Mouse (Mus musculus) activated CD4-positive, CD25-positive, alpha-beta regulatory T cell, adult 4 months (primary cell): ENCODE data around the gene Pde10a. TPM values are rescaled to one million over a fixed set of nuclear protein-coding genes. Genes with fewer than 3 reads are reported as not detected.

Source experiments
- ATAC-seq: one replicate; pipeline ENCODE4 v1.8.0; 2017
- polyA plus RNA-seq, 2 experiments: library from polyadenylated mRNA; unstranded; fragments of 100-300 nt; shearing (Covaris generic); gene quantifications; one replicate each; pipeline ENCODE4 v1.2.1; 2017

Gene Pde10a
- polyA plus RNA-seq: not detected

- ATAC-seq: no peak
Measured at GRCm38 (mm10) chr17:8525225-8525721, at the start of gene Pde10a. Pde10a (plus strand) TSS chr17:8525372.

GRCm38 (mm10) chr17:8478554-8478953, 46.6 kb upstream of the Pde10a start:
- ATAC-seq: no peak

GRCm38 (mm10) chr17:8479493-8480128, 45.6 kb upstream of the Pde10a start:
- ATAC-seq: no peak

- ATAC-seq: no peak
Measured at GRCm38 (mm10) chr17:8481797-8482196, 43.4 kb upstream of the Pde10a start.

GRCm38 (mm10) chr17:8482876-8483275, 42.3 kb upstream of the Pde10a start:
- ATAC-seq: no peak

GRCm38 (mm10) chr17:8484246-8484645, 40.9 kb upstream of the Pde10a start:
- ATAC-seq: no peak

- no peak for ATAC-seq
Measured at GRCm38 (mm10) chr17:8485146-8485545, 40.0 kb upstream of the Pde10a start.

- ATAC-seq: no peak
Measured at GRCm38 (mm10) chr17:8487824-8488223, 37.3 kb upstream of the Pde10a start.

- no peak for ATAC-seq
Measured at GRCm38 (mm10) chr17:8490971-8491370, 34.2 kb upstream of the Pde10a start.

- no peak for ATAC-seq
Measured at GRCm38 (mm10) chr17:8493461-8493860, 31.7 kb upstream of the Pde10a start.

- no peak for ATAC-seq
Measured at GRCm38 (mm10) chr17:8498151-8498550, 27.0 kb upstream of the Pde10a start.

GRCm38 (mm10) chr17:8498655-8499054, 26.5 kb upstream of the Pde10a start:
- ATAC-seq: no peak

- no peak for ATAC-seq
Measured at GRCm38 (mm10) chr17:8499564-8500117, 25.5 kb upstream of the Pde10a start.

- ATAC-seq: no peak
Measured at GRCm38 (mm10) chr17:8504381-8504780, 20.8 kb upstream of the Pde10a start.

GRCm38 (mm10) chr17:8505669-8506426, 19.3 kb upstream of the Pde10a start:
- ATAC-seq: peak; percentile 73

GRCm38 (mm10) chr17:8506726-8507125, 18.4 kb upstream of the Pde10a start:
- ATAC-seq: no peak

GRCm38 (mm10) chr17:8507654-8508053, 17.5 kb upstream of the Pde10a start:
- no peak for ATAC-seq

- ATAC-seq: no peak
Measured at GRCm38 (mm10) chr17:8508305-8509141, 16.6 kb upstream of the Pde10a start.

GRCm38 (mm10) chr17:8516006-8516405, 9.2 kb upstream of the Pde10a start:
- no peak for ATAC-seq

- no peak for ATAC-seq
Measured at GRCm38 (mm10) chr17:8523986-8524385, 1.2 kb upstream of the Pde10a start.

- ATAC-seq: no peak
Measured at GRCm38 (mm10) chr17:8524387-8525165, 596 bp upstream of the Pde10a start.
